Mouse (Mus musculus): Measurements from ENCODE around the gene Polr3f. TPM values are rescaled to one million over a fixed set of nuclear protein-coding genes. Genes with fewer than 3 reads are reported as not detected.

The Polr3f gene
- polyA plus RNA-seq, 1 experiment from 2014 or later = 17.6 TPM

- peaks cover 52% of the 10 kb centered on the region for H3K36me3 ChIP-seq
- 88% methylated on average over 4 of the region's 4 CpGs for WGBS
Measured at GRCm38 (mm10) chr2:144541246-144541645, 13.7 kb downstream of the Polr3f start.

GRCm38 (mm10) chr2:144543670-144544069 lies 16.2 kb downstream of the Polr3f start:
- Histone ChIP-seq H3K4me3 (no peak overlapping the region), H3K27me3 (no peaks in the 10 kb centered on the region), H3K36me3 (peaks cover 41% of the 10 kb centered on the region), H3K9me3 (replicated peaks) (no peaks in the 10 kb centered on the region), H3K4me2 (no peak overlapping the region), H3K27ac (peak overlapping the region; percentile 92), H3K4me1 (replicated peaks) (peaks cover 32% of the 10 kb centered on the region), H3K9ac (no peak overlapping the region)
- peak; percentile 25; the same call in 1 of the 2 replicates for ATAC-seq (replicated peaks; ENCODE audit: insufficient number of reproducible peaks, insufficient read depth, low FRiP score, low read depth)
- 65% methylated on average over 6 of the region's 6 CpGs for WGBS

More at GRCm38 (mm10) chr2:144541246-144541645, 13.7 kb downstream of the Polr3f start:
- Histone ChIP-seq H3K4me2 (no peak overlapping the region), H3K9me3 (replicated peaks) (no peaks in the 10 kb centered on the region), H3K9ac (no peak overlapping the region), H3K27ac (no peak overlapping the region), H3K27me3 (no peaks in the 10 kb centered on the region), H3K4me1 (replicated peaks) (peaks cover 26% of the 10 kb centered on the region), H3K4me3 (no peak overlapping the region)
- ATAC-seq (replicated peaks; ENCODE audit: insufficient number of reproducible peaks, insufficient read depth, low FRiP score, low read depth) = no peak

GRCm38 (mm10) chr2:144544630-144545029 lies 17.1 kb downstream of the Polr3f start:
- WGBS = 44% methylated on average over 6 of the region's 6 CpGs
- ATAC-seq (replicated peaks; ENCODE audit: insufficient number of reproducible peaks, insufficient read depth, low FRiP score, low read depth) = peak; percentile 90
- Histone ChIP-seq H3K4me1 (replicated peaks) (peaks cover 32% of the 10 kb centered on the region), H3K4me3 (no peak overlapping the region), H3K9ac (no peak overlapping the region), H3K27ac (peak overlapping the region; percentile 92), H3K4me2 (peak overlapping the region; percentile 18), H3K36me3 (peaks cover 31% of the 10 kb centered on the region), H3K9me3 (replicated peaks) (no peaks in the 10 kb centered on the region), H3K27me3 (no peaks in the 10 kb centered on the region)

GRCm38 (mm10) chr2:144545061-144545460 lies 17.5 kb downstream of the Polr3f start:
- Histone ChIP-seq H3K27ac (peak overlapping the region; percentile 92), H3K4me2 (peak overlapping the region; percentile 18; the same call in 1 of the 2 replicates), H3K36me3 (peaks cover 27% of the 10 kb centered on the region), H3K4me3 (no peak overlapping the region), H3K27me3 (no peaks in the 10 kb centered on the region), H3K9me3 (replicated peaks) (no peaks in the 10 kb centered on the region), H3K4me1 (replicated peaks) (peaks cover 35% of the 10 kb centered on the region), H3K9ac (no peak overlapping the region)
- ATAC-seq (replicated peaks; ENCODE audit: insufficient number of reproducible peaks, insufficient read depth, low FRiP score, low read depth) = no peak
- 52% methylated on average over 2 of the region's 2 CpGs for WGBS

GRCm38 (mm10) chr2:144545481-144545880 lies 18.0 kb downstream of the Polr3f start:
- peaks cover 25% of the 10 kb centered on the region for H3K36me3 ChIP-seq
- no peaks in the 10 kb centered on the region for H3K27me3 ChIP-seq
- no peak overlapping the region for H3K9ac ChIP-seq
- peaks cover 35% of the 10 kb centered on the region for H3K4me1 ChIP-seq (replicated peaks)
- peak overlapping the region; percentile 92 for H3K27ac ChIP-seq
- no peak overlapping the region for H3K4me2 ChIP-seq
- no peaks in the 10 kb centered on the region for H3K9me3 ChIP-seq (replicated peaks)
- 19% methylated on average over 1 of the region's 1 CpGs for whole genome bisulfite sequencing
- no peak overlapping the region for H3K4me3 ChIP-seq
- ATAC-seq (replicated peaks; ENCODE audit: insufficient number of reproducible peaks, insufficient read depth, low FRiP score, low read depth) = no peak

GRCm38 (mm10) chr2:144547559-144547958 lies 20.0 kb downstream of the Polr3f start:
- Histone ChIP-seq H3K27me3 (no peaks in the 10 kb centered on the region), H3K27ac (no peak overlapping the region), H3K9ac (no peak overlapping the region), H3K4me1 (replicated peaks) (peaks cover 35% of the 10 kb centered on the region), H3K4me2 (no peak overlapping the region), H3K9me3 (replicated peaks) (no peaks in the 10 kb centered on the region), H3K4me3 (no peak overlapping the region), H3K36me3 (peaks cover 15% of the 10 kb centered on the region; the same call in 1 of the 2 replicates)
- 79% methylated on average over 4 of the region's 4 CpGs for whole genome bisulfite sequencing
- ATAC-seq (replicated peaks; ENCODE audit: insufficient number of reproducible peaks, insufficient read depth, low FRiP score, low read depth) = no peak

GRCm38 (mm10) chr2:144550529-144550928 lies 23.0 kb downstream of the Polr3f start, which contains the start of gene Rbbp9:
Gene Rbbp9 (minus strand): TSS chr2:144550869.
- ATAC-seq (replicated peaks; ENCODE audit: insufficient number of reproducible peaks, insufficient read depth, low FRiP score, low read depth) = peak; percentile 83
- Histone ChIP-seq H3K27me3 (no peaks in the 10 kb centered on the region), H3K4me1 (replicated peaks) (peaks cover 13% of the 10 kb centered on the region), H3K4me3 (peak within 1 kb of the TSS; percentile 76), H3K4me2 (peak within 1 kb of the TSS; percentile 57), H3K36me3 (peaks cover 8% of the 10 kb centered on the region; the same call in 1 of the 2 replicates), H3K9me3 (replicated peaks) (no peaks in the 10 kb centered on the region), H3K9ac (peak within 1 kb of the TSS; percentile 77), H3K27ac (peak within 1 kb of the TSS; percentile 74)
- under 1% methylated on average over 17 of the region's 17 CpGs for WGBS

GRCm38 (mm10) chr2:144553905-144554304 lies 26.4 kb downstream of the Polr3f start:
- ATAC-seq (replicated peaks; ENCODE audit: insufficient number of reproducible peaks, insufficient read depth, low FRiP score, low read depth) = no peak
- Histone ChIP-seq H3K27ac (no peak overlapping the region), H3K36me3 (no peaks in the 10 kb centered on the region), H3K4me2 (no peak overlapping the region), H3K4me3 (no peak overlapping the region), H3K27me3 (no peaks in the 10 kb centered on the region), H3K9ac (no peak overlapping the region), H3K9me3 (replicated peaks) (no peaks in the 10 kb centered on the region), H3K4me1 (replicated peaks) (peaks cover 9% of the 10 kb centered on the region)
- 88% methylated on average over 3 of the region's 3 CpGs for WGBS

GRCm38 (mm10) chr2:144555286-144555819 lies 27.8 kb downstream of the Polr3f start:
- H3K4me2 ChIP-seq = peak overlapping the region; percentile 63
- peak overlapping the region; percentile 62 for H3K9ac ChIP-seq
- peak overlapping the region; percentile 75 for H3K4me3 ChIP-seq
- H3K27me3 ChIP-seq = no peaks in the 10 kb centered on the region
- ATAC-seq (replicated peaks; ENCODE audit: insufficient number of reproducible peaks, insufficient read depth, low FRiP score, low read depth) = no peak
- H3K4me1 ChIP-seq (replicated peaks) = peaks cover 5% of the 10 kb centered on the region
- H3K27ac ChIP-seq = peak overlapping the region; percentile 91
- no peaks in the 10 kb centered on the region for H3K9me3 ChIP-seq (replicated peaks)
- peaks cover 11% of the 10 kb centered on the region; the same call in 1 of the 2 replicates for H3K36me3 ChIP-seq
- WGBS = 1% methylated on average over 14 of the region's 14 CpGs

- H3K4me1 ChIP-seq (replicated peaks) = peaks cover 5% of the 10 kb centered on the region
- H3K4me3 ChIP-seq = peak within 1 kb of the TSS; percentile 75
- WGBS = under 1% methylated on average over 44 of the region's 44 CpGs
- peak; percentile 96 for ATAC-seq (replicated peaks; ENCODE audit: insufficient number of reproducible peaks, insufficient read depth, low FRiP score, low read depth)
- H3K36me3 ChIP-seq = peaks cover 11% of the 10 kb centered on the region; the same call in 1 of the 2 replicates
- peak within 1 kb of the TSS; percentile 82 for H3K9ac ChIP-seq
- H3K27me3 ChIP-seq = no peaks in the 10 kb centered on the region
- peak within 1 kb of the TSS; percentile 63 for H3K4me2 ChIP-seq
- H3K9me3 ChIP-seq (replicated peaks) = no peaks in the 10 kb centered on the region
- peak within 1 kb of the TSS; percentile 91 for H3K27ac ChIP-seq
Measured at GRCm38 (mm10) chr2:144555820-144556552, 28.5 kb downstream of the Polr3f start, which contains the start of gene Sec23b. Gene Sec23b (plus strand): TSS chr2:144556229.

GRCm38 (mm10) chr2:144588723-144589122 lies 61.2 kb downstream of the Polr3f start:
- no peak for ATAC-seq (replicated peaks; ENCODE audit: insufficient number of reproducible peaks, insufficient read depth, low FRiP score, low read depth)
- 86% methylated on average over 4 of the region's 4 CpGs for WGBS
- Histone ChIP-seq H3K9me3 (replicated peaks) (no peaks in the 10 kb centered on the region), H3K4me2 (no peak overlapping the region), H3K27ac (no peak overlapping the region), H3K36me3 (peaks cover 55% of the 10 kb centered on the region), H3K4me3 (no peak overlapping the region), H3K4me1 (replicated peaks) (no peaks in the 10 kb centered on the region), H3K9ac (no peak overlapping the region), H3K27me3 (no peaks in the 10 kb centered on the region)
